Mouse (Mus musculus) T-cell, adult 2 months (primary cell): ENCODE results near the gene D630003M21Rik.

Source experiments
- DNase-seq: peaks from one replicate; pipeline ENCODE4 v3.0.0; 2022; ENCODE audit warnings: low spot score

The D630003M21Rik gene

DNA sequence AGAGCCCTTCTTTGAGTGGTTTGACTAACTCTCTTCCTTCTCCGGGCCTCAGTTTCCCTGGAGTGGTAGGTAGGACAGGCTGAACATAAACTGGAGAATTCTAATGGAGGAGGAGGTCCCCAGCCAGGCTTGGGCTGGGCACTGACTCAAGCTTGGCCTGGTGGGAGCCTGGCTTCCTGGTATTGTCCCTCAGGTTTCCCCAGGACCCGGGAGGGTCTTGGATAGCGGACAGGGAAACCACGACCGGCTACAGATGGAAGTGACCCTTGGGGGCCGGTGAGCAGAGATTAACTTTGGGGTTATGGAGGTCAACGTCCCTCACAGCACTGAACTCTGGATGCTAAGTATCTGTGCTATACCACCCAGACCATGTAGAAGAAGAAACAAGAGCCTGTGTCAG, 87.8 kb downstream of the D630003M21Rik start:
- DNase-seq, result no peak

DNA sequence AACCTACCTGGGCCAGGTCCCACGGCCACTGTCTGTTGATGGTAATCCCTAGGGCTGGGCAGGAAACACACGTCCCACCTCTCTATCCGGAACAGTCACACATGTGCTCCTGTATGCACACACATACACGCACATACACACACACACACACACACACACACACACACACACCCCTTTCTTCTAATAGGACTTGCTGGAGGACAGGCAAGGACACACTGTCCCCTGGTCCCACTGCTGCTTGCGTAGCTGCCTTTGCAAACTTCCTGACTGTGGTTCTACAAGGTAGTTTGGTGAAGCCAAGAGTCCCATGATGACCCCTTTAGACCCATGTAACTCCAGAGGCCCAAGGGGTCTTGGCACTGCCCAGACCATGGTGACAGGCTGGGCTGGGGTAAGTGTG, 88.4 kb downstream of the D630003M21Rik start:
- DNase-seq, result no peak

DNA sequence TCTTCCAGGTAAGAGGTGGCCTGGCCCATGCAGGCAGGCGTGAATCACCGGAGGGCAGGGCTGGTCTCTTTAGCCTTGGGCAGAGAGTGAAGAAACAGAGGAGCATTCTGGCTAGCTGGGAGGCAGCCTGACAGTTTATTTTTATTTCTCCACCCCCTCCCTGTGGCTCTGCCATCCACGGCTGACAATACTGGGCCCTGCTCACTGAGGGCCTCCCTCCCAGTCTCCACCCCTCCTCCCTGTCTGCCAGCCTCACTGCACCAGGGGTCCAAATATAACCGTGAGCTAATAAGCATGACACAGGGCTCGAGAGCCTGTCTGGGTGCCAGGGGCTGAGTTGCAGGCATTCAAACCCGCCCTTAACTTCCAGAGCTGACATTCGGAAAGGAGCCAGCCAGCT, 89.4 kb downstream of the D630003M21Rik start:
- DNase-seq, result no peak

DNA sequence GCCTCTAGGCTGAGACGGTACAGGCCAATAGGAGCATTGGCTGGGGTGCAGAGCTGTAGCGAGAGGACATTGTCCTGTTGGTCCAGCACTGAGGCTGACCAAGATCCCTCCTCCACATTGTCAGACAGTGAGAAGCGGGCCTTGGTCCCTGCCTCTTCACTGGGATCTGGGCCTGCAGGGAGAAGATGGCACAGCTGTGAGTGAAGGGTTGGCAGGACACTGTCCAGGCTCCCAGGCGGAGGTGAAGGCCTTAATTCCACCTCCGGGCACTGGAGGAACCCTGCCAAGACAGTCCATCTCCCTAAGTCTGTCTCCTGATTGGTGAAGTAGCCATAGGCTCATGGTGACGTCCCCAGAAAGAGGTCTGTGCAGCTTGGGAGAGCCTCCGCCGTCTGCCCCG, 90.2 kb downstream of the D630003M21Rik start:
- no peak for DNase-seq

DNA sequence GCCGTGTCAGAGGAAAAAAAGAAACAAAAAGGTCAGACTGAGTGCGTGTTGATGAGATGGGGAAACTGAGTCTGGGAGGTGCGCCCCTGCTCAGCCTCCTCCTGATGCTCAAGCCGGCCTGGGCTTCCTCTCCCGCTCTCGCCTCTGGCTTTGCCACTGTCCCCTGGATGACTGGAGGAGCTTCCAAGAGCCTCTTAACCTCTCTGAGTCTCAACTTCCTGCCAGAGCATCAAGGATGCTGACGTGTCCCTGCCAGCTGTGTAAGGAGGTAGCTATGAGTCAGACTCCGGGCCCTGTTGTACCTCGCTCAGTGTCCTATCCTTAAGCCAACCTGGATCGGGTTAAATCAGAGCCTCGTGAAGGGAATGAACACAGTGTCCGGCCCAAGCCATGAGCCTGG, 91.3 kb downstream of the D630003M21Rik start:
- no peak for DNase-seq

DNA sequence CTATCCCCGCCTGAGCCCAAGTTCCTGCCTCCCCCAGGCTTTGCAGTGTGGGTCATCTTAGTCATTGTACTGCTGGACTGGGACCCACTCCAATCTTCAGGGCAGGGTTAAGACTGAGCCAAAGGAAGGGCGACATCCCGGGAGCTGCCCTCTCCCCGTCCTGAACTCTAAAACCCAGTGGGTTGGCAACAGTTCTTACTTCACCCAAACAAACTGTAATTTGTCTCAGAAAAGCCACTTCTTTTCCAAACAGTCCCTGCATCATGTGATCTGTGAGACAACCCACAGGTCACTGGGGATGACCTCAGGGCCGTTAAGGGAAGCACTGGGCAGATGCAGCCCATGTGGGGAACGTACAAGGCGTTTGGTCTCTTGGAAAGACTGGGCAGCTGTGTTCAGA, 92.8 kb downstream of the D630003M21Rik start:
- no peak for DNase-seq

DNA sequence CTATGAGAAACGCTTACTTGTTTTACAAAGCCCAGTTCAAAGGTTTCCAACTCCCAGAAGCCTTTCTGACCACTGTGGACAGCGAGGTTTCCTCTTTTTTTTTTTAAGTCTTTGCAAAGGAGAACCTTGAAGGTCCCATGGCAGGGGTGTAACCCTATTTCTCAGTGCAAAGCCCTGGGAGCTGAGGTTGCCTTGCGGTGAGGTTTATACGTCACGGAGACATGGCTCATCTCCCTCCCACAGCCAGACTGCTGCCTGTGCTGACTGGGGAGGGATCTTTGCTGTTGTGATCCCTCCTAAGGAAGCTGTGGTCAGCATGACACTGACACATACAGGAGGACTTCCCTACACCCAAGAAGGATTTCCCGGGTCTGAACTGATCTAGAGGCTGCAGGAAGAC, 96.0 kb downstream of the D630003M21Rik start:
- peak; percentile 67 for DNase-seq
